Mouse (Mus musculus) layer of hippocampus, postnatal 36 days (tissue): ENCODE results near the gene Rag1. TPM values are rescaled to one million over a fixed set of nuclear protein-coding genes. Genes with fewer than 3 reads are reported as not detected.

ENCODE experiments used
- DNase-seq, 2 experiments: peaks; one replicate each; pipeline ENCODE4 v3.0.0; 2022
- total RNA-seq, 2 experiments: library from RNA; stranded (reverse); gene quantifications; 2 replicates each; pipeline ENCODE4 v1.2.3; 2021

Gene Rag1
- under 1 TPM; 0.10 to 0.12 TPM for total RNA-seq

DNA sequence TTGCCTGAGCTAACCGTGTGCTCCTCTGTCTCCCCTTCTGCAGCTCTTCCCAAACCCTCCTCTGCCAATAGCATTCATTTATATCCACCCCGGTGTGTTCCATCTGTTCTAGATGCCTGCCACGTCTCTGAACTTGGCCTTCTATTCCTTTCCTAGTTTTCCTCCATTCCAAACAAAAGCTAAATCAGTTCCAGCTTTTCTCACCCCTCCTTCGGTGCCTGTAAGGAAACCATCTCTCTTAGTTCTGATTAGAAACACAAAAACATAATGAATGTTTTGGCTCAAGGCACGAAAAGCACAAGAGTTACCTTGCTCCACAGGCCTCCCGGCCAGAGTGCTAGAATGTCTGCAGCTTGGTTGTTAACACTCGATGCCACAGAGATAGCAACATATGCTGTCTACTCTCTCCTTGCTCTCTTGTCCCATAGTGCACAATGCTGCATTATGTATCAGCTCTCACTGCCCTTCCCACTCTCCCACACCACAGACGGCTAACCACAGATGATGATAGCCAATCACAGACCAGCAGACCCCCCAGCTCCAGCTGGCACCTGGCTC, at the start of gene Rag1, which contains the start of gene B230118H07Rik:
Gene Rag1, minus strand, starts transcription at position 388 of the 558 bp plus-strand sequence.
Gene B230118H07Rik, minus strand, starts transcription at position 419 of the 558 bp plus-strand sequence.
- DNase-seq, result no peak

GRCm38 (mm10) chr2:101695584-101695983, 46.3 kb upstream of the Rag1 start:
- DNase-seq, result no peak

DNA sequence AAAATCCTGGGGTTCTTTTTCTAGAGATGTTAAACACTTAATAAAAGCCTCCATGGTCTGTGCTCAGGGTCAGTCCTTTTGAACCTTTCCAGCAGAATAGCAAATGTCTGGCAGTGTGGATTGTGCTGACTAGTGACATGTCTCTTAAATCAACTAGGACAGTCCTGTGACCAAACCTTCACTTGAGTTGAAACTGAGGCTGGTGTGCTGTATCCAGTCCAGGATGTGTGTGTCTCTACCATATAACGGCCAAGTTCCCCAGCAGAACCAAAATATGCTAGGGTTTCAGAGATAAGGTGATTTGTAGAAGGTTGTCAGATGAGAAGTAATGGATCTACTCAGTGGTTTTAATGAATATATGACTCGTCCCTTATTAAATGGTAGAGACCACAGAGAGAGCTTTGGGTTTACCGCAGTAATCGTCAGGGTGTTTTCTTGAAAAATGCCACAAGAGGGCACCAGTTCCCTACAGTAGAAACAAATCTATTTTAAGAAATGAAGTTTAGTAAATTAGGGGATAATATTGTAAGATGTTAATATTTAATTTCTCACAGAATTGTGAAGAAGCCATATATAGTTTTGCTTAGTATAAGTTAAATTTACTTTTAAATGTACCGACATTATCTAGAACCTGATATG, 44.4 kb upstream of the Rag1 start:
- no peak for DNase-seq

DNA sequence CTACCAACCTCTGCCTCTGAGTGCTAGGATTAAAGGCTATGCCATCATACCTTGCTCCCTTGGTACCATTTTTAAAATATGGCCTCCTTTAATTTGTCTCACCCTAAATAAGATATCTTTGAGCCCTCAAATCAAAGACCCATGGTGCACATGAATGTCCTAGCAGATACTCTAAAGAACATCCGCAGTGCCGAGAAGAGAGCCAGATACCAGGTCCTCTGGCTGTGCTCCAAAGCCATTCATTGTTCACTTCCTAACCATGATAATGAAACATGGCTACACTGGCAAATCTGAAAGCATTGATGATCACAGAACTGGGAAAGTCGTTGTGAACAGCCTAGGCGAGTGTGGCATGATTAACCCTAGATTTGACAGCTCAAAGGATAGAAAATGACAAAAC, 43.7 kb upstream of the Rag1 start:
- DNase-seq, result no peak

GRCm38 (mm10) chr2:101690252-101690827, 41.0 kb upstream of the Rag1 start:
- no peak for DNase-seq

DNA sequence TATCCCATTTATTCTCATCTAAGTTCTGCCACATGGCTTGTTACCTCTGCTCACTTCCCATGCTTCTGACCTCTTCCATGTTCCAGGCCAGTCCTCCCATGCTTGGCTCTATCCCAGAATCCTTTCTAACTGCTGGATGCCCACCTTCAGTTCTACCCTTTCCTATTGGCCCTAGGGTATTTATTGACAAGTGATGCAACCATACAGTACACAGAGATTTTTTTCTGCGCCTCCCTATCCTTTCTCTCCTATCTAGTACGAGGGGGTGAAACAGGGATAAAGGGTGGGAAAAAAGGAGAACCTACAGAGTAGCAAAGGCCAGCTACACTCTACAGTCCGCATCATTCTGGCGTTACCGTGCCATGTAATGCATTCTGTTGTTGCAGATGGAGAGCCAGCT, 38.7 kb upstream of the Rag1 start:
- no peak for DNase-seq

GRCm38 (mm10) chr2:101684421-101684820, 35.1 kb upstream of the Rag1 start:
- DNase-seq, result no peak

DNA sequence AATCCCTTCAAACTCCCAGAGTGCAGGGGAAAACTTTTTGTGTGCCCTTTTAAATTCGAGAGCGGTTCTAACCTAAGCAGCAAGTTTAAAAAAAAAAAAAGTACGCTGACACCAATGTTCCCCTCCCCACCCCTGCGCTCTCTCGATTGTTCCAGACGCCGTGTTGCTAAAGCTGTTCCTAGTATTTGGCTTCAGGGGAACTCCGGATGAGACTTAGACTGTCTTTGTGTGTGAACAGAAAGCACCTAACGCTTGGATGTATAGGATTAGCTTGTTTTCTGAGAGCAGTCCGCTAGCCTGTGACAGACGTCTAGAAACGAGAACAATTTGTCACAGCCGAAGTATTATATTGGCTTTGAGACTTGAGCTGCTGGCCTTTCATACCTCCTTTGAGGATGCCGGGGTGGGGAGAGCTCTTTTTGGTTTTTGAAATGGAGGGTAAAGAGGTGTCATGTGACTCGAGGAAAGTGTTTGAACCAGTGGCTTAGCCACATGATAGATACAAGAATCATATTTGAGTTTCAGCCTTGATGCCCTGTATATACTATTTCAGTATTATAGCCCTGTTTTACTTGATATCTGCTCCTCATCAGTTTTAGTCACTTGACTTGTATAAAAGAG, 30.0 kb upstream of the Rag1 start:
- DNase-seq, result no peak

GRCm38 (mm10) chr2:101678236-101679021, 29.1 kb upstream of the Rag1 start, which contains the start of gene Traf6:
Gene Traf6, plus strand, starts transcription at chr2:101678429.
- peak; percentile 82 to 88 for DNase-seq

GRCm38 (mm10) chr2:101673547-101673946, 24.2 kb upstream of the Rag1 start:
- DNase-seq, result peak in 1 of 2 experiments; percentile 24

GRCm38 (mm10) chr2:101668751-101669150, 19.4 kb upstream of the Rag1 start:
- DNase-seq, result no peak

DNA sequence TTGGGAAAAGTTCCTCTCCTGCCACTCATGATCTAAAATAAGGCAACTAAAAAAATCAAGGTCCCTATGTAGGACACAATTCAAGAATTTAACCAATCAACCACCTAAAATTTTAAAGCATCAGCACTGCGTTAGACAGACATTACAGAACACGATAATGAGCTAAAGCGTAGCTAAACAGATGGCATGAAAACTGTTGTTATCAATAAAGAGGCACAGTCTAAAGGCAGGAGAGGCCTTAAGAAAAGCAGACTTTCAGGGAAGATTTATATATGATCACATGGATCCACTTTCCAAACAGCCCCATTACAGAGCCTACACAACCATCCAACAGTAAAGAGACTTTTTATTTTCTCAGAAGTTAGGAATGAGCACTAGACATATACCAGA, 16.4 kb upstream of the Rag1 start:
- DNase-seq, result no peak

DNA sequence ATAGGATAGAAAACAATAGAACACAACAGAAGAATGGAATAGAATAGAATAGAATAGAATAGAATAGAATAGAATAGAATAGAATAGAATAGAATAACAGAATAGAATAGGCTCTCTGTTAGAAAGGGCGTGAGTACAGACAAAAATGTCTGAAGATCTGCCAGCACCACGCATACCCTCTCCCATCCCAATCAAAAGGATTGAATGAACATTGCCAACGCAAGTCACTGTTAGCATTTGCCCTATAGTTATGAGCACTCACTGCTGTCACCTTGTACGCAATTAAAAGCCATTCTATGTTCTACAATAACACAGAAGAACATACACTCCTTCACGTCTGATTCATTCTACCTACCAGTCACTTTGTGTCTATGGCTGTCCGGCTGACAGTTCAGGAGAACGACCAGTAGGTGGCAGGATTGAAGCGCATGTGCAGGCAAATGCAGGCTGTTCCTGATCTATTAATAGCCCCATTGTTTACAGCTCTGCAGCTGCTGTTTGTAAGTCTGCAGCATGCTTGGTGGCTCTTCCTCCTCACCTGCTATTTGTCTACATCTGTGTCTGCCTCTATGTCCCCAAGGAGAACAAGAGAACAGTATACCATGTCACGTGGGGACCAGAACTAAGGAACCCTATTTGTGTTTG, 15.9 kb upstream of the Rag1 start:
- DNase-seq, result peak; percentile 75 to 78

DNA sequence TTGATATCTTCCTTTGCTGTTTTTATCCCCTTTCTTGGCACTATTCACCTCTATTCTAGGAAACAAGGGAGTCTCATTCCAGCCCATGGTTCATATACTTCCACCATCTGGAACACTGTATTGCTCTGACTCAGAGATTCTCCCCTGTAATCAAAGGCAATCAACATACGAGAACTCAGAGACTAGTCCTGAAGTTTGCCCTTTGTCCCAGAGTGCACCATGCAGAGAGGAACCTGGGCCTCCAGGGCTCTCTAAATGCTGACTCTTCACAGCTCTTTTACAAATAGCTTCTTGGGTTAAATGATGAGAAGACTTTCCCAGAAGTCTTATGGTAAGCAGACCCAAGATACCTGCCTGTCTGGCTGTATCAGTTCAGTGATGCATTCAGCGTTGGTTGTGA, 11.2 kb upstream of the Rag1 start:
- DNase-seq, result no peak

DNA sequence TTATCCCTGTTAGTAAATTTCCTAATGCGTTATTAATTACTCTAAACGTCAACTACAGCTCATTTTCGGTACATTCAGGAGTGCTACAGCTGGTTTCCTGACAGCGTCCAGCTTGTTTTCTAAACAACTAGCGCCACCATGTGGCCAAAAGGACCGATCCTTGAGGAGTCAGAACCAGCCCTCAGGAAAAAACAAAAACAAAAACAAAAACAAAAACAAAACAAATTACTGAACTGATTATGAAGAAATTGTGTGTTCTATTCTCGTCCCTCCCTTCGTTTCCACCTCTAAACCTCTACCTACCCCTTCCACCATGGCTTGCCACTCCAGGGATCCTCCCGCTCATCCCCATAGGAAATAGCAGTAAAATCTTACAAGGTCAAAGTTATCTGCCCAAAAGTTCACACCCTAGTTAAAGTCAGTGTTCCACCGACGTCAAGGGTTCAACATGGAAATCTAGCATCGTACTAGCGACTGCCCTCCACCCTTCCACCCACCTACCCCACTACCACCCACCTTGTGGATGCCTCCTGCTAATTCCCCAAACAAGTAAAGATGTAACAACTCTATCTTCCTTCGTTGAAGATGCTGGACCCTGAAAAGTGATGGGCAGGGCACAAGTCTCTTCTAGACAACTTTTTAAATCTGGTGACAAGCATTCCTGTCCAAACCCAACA, 3.8 kb upstream of the Rag1 start:
- DNase-seq, result peak; percentile 66 to 72

DNA sequence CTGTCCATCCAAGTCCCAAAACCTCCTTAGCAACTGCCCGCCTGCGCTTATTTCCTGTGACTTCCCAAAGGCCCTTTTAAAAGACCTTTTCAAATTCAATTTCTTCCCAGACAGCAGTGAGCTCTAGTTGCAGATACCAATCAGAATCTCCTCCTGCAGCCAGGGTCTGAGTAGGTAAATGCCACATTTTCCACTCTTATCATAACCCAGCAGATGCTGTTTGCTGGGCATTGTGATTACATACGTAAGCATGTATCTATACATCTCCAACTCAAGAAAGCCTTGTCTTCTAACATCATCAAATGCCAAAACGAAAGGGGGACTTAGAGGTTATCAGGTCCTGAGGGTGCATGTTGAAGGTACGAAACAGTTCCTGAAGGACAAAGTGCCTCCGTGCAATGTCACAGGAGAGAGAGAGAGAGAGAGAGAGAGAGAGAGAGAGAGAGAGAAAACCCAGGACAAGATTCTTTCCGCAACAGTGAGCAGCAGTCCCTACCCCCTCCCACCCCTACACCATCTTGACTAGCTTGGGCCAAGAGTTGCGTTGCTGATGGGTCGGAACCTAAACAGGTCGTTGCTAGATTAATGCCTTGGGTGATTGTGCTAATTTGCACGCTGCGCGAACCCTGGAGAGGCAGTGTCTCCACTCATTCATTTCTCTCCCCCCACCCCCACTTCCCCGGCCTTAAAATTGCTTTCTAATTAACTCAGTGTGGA, 3.1 kb upstream of the Rag1 start:
- DNase-seq, result no peak

GRCm38 (mm10) chr2:101650446-101650845, 1.1 kb upstream of the Rag1 start:
- no peak for DNase-seq

DNA sequence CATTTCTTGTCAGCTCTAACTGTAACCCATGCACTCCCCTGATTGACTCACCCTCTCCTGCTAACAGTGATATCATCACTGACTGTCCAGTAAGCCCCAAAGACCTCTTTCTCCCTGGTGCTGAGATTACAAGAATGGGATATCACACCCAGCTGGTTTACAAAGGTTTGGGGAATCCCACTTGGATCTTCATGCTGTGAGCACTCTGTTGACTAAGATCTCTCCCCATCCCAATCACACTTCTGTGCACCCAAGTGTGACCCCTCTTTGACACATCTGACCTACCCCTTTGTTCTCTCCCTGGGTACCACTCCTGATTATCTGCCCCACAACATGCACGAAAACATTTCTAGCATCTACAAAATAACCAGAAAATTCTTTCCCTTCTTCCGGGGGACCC, 940 bp downstream of the Rag1 start:
- no peak for DNase-seq

- DNase-seq, result no peak
Observed at GRCm38 (mm10) chr2:101645841-101646240, 3.5 kb downstream of the Rag1 start.

DNA sequence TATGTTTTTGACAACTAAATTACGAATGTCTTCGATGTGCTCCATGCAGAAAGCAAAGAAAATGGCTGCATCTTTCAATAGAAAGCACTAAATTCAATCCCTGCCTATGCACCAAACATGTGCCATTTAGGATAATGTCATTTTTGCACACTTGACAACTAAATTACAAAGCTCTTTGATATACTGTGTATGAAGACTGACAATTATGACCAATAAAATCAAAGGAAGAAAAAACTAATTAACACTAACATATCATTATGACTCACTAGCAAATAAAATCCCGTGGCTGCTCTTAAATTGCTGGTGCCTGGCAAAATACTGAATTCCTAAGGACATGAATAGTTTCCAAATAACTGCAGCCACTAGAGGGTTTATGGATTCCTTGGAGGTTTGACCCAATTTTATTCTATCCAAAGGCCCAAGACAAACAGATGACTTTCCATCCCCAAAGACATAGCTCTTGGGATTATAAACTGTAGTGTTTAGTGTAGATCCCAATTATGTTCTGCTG, 9.4 kb downstream of the Rag1 start:
- DNase-seq, result no peak
